Mouse (Mus musculus) liver, adult 2 months (tissue): ENCODE results near the gene Rps10.

ENCODE experiments used
- CTCF ChIP-seq: fragments of 200-500 bp; IDR thresholded peaks from 2 replicates; pipeline ENCODE4 v1.5.1; 2011; ENCODE audit warnings: low read depth, low read length, control low read depth
- POLR2A ChIP-seq: fragments of 200-500 bp; IDR thresholded peaks from 2 replicates; pipeline ENCODE4 v1.6.1; 2011; ENCODE audit warnings: low read length, control low read depth; ENCODE audit not compliant: insufficient read depth; ENCODE audit errors: extremely low read depth

- TF ChIP-seq CTCF (no peak), POLR2A (no peak)
Measured at GRCm38 (mm10) chr17:27621705-27622531, 14.6 kb downstream of the Rps10 start.
